Mouse (Mus musculus): ENCODE measurements around the gene 1810043G02Rik.
"Not testable (repeated sequence)": the region's sequence is repeated elsewhere in the genome, so short reads cannot be mapped to it uniquely, and the experiment has no call there.

GRCm38 (mm10) chr10:77950468-77950867 is 27.9 kb upstream of the 1810043G02Rik start:
- TF ChIP-seq MYOD1 (IDR thresholded peaks at IDR 0.05; ENCODE audit: control insufficient read depth, insufficient read length, low read depth); CTCF (IDR thresholded peaks at IDR 0.05; ENCODE audit: control insufficient read depth, insufficient read depth, insufficient read length): not testable (repeated sequence)
